Mouse (Mus musculus) embryonic facial prominence, embryonic 15.5 days (tissue): ENCODE data around the gene Npw. TPM values are rescaled to one million over a fixed set of nuclear protein-coding genes. Genes with fewer than 3 reads are reported as not detected.

Source experiments
- ATAC-seq: fragments of 200-750 bp; cut with Nextera tagmentation; 2 replicates; pipeline ENCODE4 v1.8.0; 2017; ENCODE audit warnings: low read depth, moderate TSS enrichment; ENCODE audit not compliant: insufficient number of reproducible peaks, low FRiP score, low TSS enrichment
- H3K27ac ChIP-seq: fragments of 300-500 bp; sonication (generic); replicated peaks from 2 replicates; pipeline ENCODE4 v1.5.1; 2015; ENCODE audit warnings: mild to moderate bottlenecking, inconsistent platforms
- H3K27me3 ChIP-seq: fragments of 300-500 bp; sonication (generic); 2 replicates; pipeline ENCODE4 v1.6.1; 2015; ENCODE audit warnings: inconsistent platforms
- H3K36me3 ChIP-seq: fragments of 300-500 bp; sonication (generic); 2 replicates; pipeline ENCODE4 v1.6.1; 2015; ENCODE audit warnings: mild to moderate bottlenecking, inconsistent platforms
- H3K4me1 ChIP-seq: fragments of 300-500 bp; sonication (generic); 2 replicates; pipeline ENCODE4 v1.6.1; 2015; ENCODE audit warnings: inconsistent platforms
- H3K4me2 ChIP-seq: fragments of 300-500 bp; sonication (generic); replicated peaks from 2 replicates; pipeline ENCODE4 v1.6.1; 2015; ENCODE audit warnings: mild to moderate bottlenecking, inconsistent platforms
- H3K4me3 ChIP-seq: fragments of 300-500 bp; sonication (generic); replicated peaks from 2 replicates; pipeline ENCODE4 v1.5.1; 2015; ENCODE audit warnings: mild to moderate bottlenecking, inconsistent platforms
- H3K9ac ChIP-seq: fragments of 300-500 bp; sonication (generic); 2 replicates; pipeline ENCODE4 v1.6.1; 2015; ENCODE audit warnings: inconsistent platforms
- H3K9me3 ChIP-seq: fragments of 300-500 bp; sonication (generic); replicated peaks from 2 replicates; pipeline ENCODE4 v1.6.1; 2016; ENCODE audit warnings: inconsistent platforms
- WGBS: fragments of 180-500 bp; shearing (Covaris S2); methylation state at CpG from one replicate; pipeline ENCODE4 v1.1.7; 2015; 5-methylcytosine and 5-hydroxymethylcytosine counted together
- polyA plus RNA-seq: library from polyadenylated mRNA; unstranded; fragments of >200 nt; fragmentation: Nextera tagmentation; extraction: Ambion mirVana; gene quantifications from 2 replicates; pipeline ENCODE4 v1.2.1, GENCODE M21; 2015

Gene Npw
- polyA plus RNA-seq, 1 experiment from 2014 or later: 0.36 TPM

DNA sequence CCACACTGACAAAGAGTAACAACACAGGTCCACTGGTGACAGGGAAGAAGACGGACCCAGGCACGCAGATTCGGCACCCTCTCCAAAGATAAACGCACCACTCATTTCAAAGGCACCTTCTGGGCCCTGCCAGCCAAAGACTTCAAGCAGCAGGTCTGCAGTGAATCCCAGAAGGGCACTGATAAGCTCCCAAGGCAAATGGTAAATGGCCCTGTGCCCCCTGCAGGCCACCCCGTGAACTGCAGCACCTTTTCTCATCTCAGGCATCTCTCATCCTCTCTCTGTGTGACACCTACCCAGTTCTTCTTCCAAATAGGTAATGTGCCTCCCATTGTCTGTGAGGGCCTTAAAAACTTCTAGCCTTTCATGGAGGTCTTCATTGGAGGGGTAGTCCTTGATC, 29.6 kb downstream of the Npw start:
- Histone ChIP-seq H3K9me3 (no peaks in the 10 kb centered on the region), H3K9ac (no peak overlapping the region), H3K36me3 (peaks cover 71% of the 10 kb centered on the region), H3K4me3 (no peak overlapping the region), H3K27me3 (no peaks in the 10 kb centered on the region), H3K27ac (no peak overlapping the region), H3K4me1 (peaks cover 21% of the 10 kb centered on the region), H3K4me2 (no peak overlapping the region)
- WGBS: 58% methylated on average over 5 of the region's 5 CpGs
- ATAC-seq: no peak

DNA sequence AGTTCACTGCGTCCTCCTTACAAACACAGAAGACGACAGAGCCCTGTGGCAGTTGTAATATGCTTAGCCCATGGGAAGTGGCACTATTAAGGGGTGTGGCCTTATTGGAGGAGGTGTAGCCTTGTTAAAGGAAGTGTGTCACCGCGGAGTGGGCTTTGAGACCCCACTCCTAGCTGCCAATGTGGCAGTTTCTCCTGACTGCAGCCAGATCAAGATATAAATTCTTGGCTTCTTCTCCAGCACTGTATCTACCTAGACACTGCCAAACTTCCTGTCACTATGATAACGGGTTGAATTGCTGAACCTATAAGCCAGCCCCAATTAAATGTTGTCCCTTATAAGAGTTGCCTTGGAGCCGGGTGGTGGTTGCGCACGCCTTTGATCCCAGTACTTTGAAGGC, 32.8 kb downstream of the Npw start:
- peaks cover 98% of the 10 kb centered on the region for H3K36me3 ChIP-seq
- H3K4me3 ChIP-seq: no peak overlapping the region
- H3K9me3 ChIP-seq: no peaks in the 10 kb centered on the region
- no peak overlapping the region for H3K4me2 ChIP-seq
- WGBS: 92% methylated on average over 8 of the region's 8 CpGs
- H3K27ac ChIP-seq: no peak overlapping the region
- H3K4me1 ChIP-seq: no peaks in the 10 kb centered on the region
- H3K27me3 ChIP-seq: no peaks in the 10 kb centered on the region
- no peak overlapping the region for H3K9ac ChIP-seq
- ATAC-seq: no peak

DNA sequence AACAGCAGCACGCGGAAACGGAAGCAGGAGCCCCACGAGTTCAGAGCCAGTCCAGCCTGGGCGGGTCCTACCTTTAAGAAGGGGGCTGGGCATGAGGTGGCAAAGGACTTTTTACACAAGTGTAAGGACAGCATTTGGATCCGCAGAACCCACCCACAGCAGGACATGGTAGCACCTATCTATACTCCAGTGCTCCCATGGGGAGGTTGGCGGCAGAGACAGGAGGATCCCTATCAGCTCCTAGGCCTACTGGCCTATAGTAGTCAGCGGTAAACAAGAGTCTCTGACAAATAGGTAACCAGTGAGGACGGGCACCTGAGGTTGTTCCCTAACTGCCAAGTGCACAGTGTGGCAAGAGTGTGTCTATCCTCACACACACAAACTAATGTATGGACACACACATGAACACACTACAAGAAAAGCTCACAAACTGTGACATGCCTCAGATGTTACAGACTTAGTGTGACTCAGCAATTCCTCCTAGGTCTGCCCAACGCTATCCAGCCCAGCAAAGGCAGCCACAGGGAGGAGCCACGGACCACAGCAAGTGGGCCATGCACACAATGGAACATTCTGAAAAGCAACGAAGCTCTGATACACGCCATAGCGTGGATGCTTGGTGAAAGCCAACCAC, 40.6 kb downstream of the Npw start:
- Histone ChIP-seq H3K4me3 (no peak overlapping the region), H3K36me3 (peaks cover 92% of the 10 kb centered on the region), H3K4me2 (no peak overlapping the region), H3K9ac (no peak overlapping the region), H3K4me1 (no peaks in the 10 kb centered on the region), H3K9me3 (no peaks in the 10 kb centered on the region), H3K27me3 (no peaks in the 10 kb centered on the region), H3K27ac (no peak overlapping the region)
- ATAC-seq: no peak
- WGBS: 83% methylated on average over 14 of the region's 14 CpGs

DNA sequence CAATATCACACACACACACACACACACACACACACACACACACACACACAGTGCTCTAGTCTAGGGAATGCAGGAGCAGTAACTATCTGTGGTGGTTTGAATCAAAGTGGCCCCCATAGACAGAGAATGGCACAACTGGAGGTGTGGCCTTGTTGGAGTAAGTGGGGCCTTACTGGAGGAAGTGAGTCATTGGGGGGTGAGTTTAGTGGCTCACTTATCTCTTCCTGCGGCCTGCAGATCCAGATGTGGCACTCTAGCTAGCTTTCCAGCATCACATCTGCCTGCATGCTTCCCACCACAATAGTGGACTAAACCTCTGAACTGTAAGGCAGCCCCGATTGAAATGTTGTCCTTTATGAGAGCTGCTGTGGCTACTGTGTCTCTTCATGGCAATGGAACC, 47.5 kb downstream of the Npw start:
- Histone ChIP-seq H3K36me3 (peaks cover 78% of the 10 kb centered on the region), H3K27ac (no peak overlapping the region), H3K4me3 (no peak overlapping the region), H3K9ac (no peak overlapping the region), H3K9me3 (no peaks in the 10 kb centered on the region), H3K27me3 (no peaks in the 10 kb centered on the region), H3K4me2 (no peak overlapping the region), H3K4me1 (no peaks in the 10 kb centered on the region)
- 84% methylated on average over 2 of the region's 2 CpGs for WGBS
- no peak for ATAC-seq

DNA sequence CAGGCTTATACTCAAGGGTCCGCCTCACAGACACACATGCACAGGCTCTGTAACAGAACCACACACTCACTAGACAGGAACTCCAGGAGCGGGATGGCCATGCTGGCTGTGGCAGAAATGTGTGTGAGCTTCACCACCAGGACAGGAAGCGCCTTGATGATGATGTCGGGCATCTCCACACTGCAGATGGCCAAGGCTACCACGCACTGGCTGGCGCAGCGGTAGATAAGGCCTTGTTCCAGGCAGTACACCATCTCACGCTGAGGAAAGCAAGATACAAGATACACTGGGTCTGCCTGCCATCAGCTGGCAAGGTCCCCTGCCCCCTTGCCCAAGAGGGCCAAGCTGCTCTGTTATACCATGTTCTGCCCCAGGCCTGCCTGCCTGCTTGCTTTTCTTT, 49.4 kb downstream of the Npw start:
- ATAC-seq: no peak
- WGBS: 91% methylated on average over 8 of the region's 8 CpGs

DNA sequence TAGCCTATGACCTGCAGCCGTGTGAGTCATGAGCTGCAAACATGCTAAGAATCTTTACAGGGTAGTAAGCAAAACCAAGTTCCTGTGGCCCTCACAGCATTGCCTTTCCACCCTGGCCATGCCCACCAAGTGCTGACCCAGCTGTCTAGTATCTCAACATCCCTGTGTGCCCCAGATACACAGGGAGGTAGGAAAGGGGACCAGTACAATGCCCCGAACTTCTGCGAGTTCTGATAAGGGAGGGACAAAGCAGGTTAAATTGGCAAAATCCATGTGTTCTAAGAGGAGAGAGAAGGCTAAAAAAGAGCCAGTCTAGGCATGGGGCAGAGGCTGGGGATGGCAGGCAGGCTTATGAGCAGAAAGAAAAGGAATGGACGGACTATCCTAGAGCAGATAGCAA, 49.9 kb downstream of the Npw start:
- no peak overlapping the region for H3K9ac ChIP-seq
- H3K27me3 ChIP-seq: no peaks in the 10 kb centered on the region
- 90% methylated on average over 4 of the region's 4 CpGs for WGBS
- H3K36me3 ChIP-seq: peaks cover 71% of the 10 kb centered on the region
- no peaks in the 10 kb centered on the region for H3K4me1 ChIP-seq
- no peak overlapping the region for H3K4me3 ChIP-seq
- no peaks in the 10 kb centered on the region for H3K9me3 ChIP-seq
- ATAC-seq: no peak
- H3K27ac ChIP-seq: no peak overlapping the region
- no peak overlapping the region for H3K4me2 ChIP-seq

More for the DNA sequence above, 49.4 kb downstream of the Npw start:
- H3K27ac ChIP-seq: no peak overlapping the region
- no peak overlapping the region for H3K9ac ChIP-seq
- H3K27me3 ChIP-seq: no peaks in the 10 kb centered on the region
- H3K36me3 ChIP-seq: peaks cover 73% of the 10 kb centered on the region
- no peaks in the 10 kb centered on the region for H3K9me3 ChIP-seq
- H3K4me2 ChIP-seq: no peak overlapping the region
- no peaks in the 10 kb centered on the region for H3K4me1 ChIP-seq
- no peak overlapping the region for H3K4me3 ChIP-seq

Other genes starting within 250 kb of the Npw start
- gene Rnps1, start 243.9 kb downstream of the Npw start, polyA plus RNA-seq: 253 and 275 TPM in 2 replicates
- gene Eci1, start 231.8 kb downstream of the Npw start, polyA plus RNA-seq: 70.0 and 71.2 TPM in 2 replicates
- gene Dnase1l2, start 215.4 kb downstream of the Npw start, polyA plus RNA-seq: 13.0 and 17.2 TPM in 2 replicates
- 37.0 and 39.8 TPM in 2 replicates for gene E4f1, start 188.1 kb downstream of the Npw start, polyA plus RNA-seq
- 48.9 and 50.6 TPM in 2 replicates for gene Pgp, start 188.1 kb downstream of the Npw start, polyA plus RNA-seq
- 0.43 and 0.44 TPM in 2 replicates for gene Bricd5, start 184.6 kb downstream of the Npw start, polyA plus RNA-seq
- gene Mlst8, start 179.4 kb downstream of the Npw start, polyA plus RNA-seq: 27.2 and 28.8 TPM in 2 replicates
- gene Caskin1, start 169.9 kb downstream of the Npw start, polyA plus RNA-seq: 2.5 and 4.0 TPM in 2 replicates
- 92.8 and 95.7 TPM in 2 replicates for gene Traf7, start 130.5 kb downstream of the Npw start, polyA plus RNA-seq
- 3.7 and 4.3 TPM in 2 replicates for gene Rab26, start 124.2 kb downstream of the Npw start, polyA plus RNA-seq
- 32.6 and 36.7 TPM in 2 replicates for gene Pkd1, start 108.6 kb downstream of the Npw start, polyA plus RNA-seq
- 57.8 and 64.4 TPM in 2 replicates for gene Tsc2, start 25.8 kb downstream of the Npw start, polyA plus RNA-seq
- 22.2 and 25.3 TPM in 2 replicates for gene Nthl1, start 25.8 kb downstream of the Npw start, polyA plus RNA-seq
- gene Slc9a3r2, start 8.1 kb downstream of the Npw start, polyA plus RNA-seq: 64.4 and 65.9 TPM in 2 replicates
- 23.8 and 26.8 TPM in 2 replicates for gene Zfp598, start 11.2 kb upstream of the Npw start, polyA plus RNA-seq
- 2.0 and 2.9 TPM in 2 replicates for gene Syngr3, start 31.5 kb upstream of the Npw start, polyA plus RNA-seq
- 33.1 and 35.2 TPM in 2 replicates for gene Gfer, start 37.7 kb upstream of the Npw start, polyA plus RNA-seq
- 3.8 and 5.8 TPM in 2 replicates for gene Noxo1, start 37.8 kb upstream of the Npw start, polyA plus RNA-seq
- 61.3 and 63.4 TPM in 2 replicates for gene Tbl3, start 49.2 kb upstream of the Npw start, polyA plus RNA-seq
- gene Rnf151, start 59.6 kb upstream of the Npw start, polyA plus RNA-seq: 0.16 and 0.24 TPM in 2 replicates
- 1,508 and 1,594 TPM in 2 replicates for gene Rps2, start 59.7 kb upstream of the Npw start, polyA plus RNA-seq
- 223 and 227 TPM in 2 replicates for gene Ndufb10, start 66.0 kb upstream of the Npw start, polyA plus RNA-seq
- gene Rpl3l, start 69.4 kb upstream of the Npw start, polyA plus RNA-seq: not detected in 2 replicates
- gene Msrb1, start 78.2 kb upstream of the Npw start, polyA plus RNA-seq: 26.6 and 27.9 TPM in 2 replicates
- 26.4 and 30.4 TPM in 2 replicates for gene Hs3st6, start 94.5 kb upstream of the Npw start, polyA plus RNA-seq
- gene Meiob, start 145.8 kb upstream of the Npw start, polyA plus RNA-seq: 0.09 and 0.16 TPM in 2 replicates
- gene Hagh, start 181.7 kb upstream of the Npw start, polyA plus RNA-seq: 47.0 and 47.3 TPM in 2 replicates
- 19.1 and 19.8 TPM in 2 replicates for gene Fahd1, start 191.9 kb upstream of the Npw start, polyA plus RNA-seq
- 0.43 and 1.1 TPM in 2 replicates for gene Igfals, start 207.5 kb upstream of the Npw start, polyA plus RNA-seq
- 48.9 and 49.6 TPM in 2 replicates for gene Nubp2, start 227.9 kb upstream of the Npw start, polyA plus RNA-seq
- gene Spsb3, start 228.2 kb upstream of the Npw start, polyA plus RNA-seq: 43.5 and 45.3 TPM in 2 replicates
- 28.5 and 32.6 TPM in 2 replicates for gene Eme2, start 236.6 kb upstream of the Npw start, polyA plus RNA-seq
- gene Mrps34, start 236.7 kb upstream of the Npw start, polyA plus RNA-seq: 86.8 and 92.3 TPM in 2 replicates
- 48.2 and 52.0 TPM in 2 replicates for gene Nme3, start 238.0 kb upstream of the Npw start, polyA plus RNA-seq